9 mouse cellular contexts compared by ENCODE assay signal in genomic region chr11:83192001-83192400, GRCm38 (mm10). TPM values are rescaled to one million over a fixed set of nuclear protein-coding genes. Genes with fewer than 3 reads are reported as not detected.
A peak's percentile ranks its signal among the peaks of the same experiment; 100 is the strongest.
DNase-seq lines count a peak whose midpoint lies in the region; ATAC-seq and TF ChIP-seq lines count a peak whose summit lies in the region.
"Had no signal": no experiment of that assay in that cellular context is flagged by ENCODE, and none has a peak within 500 bp of the region (broad histone marks: within the 10 kb centered on the region; RNA-seq: fewer than 3 reads in every experiment).

No protein-coding gene starts in this region.

- ATAC-seq in limb, embryonic 13.5 days (ENCODE audit: low FRiP score, low read depth) = no peak
- ATAC-seq in limb, embryonic 14.5 days (ENCODE audit: low FRiP score, low read depth) = no peak; the same call in 1 of the 2 replicates

- H3K27me3 ChIP-seq in limb, embryonic 13.5 days = no peaks in the 10 kb centered on the region
- H3K27me3 ChIP-seq in limb, embryonic 10.5 days (ENCODE audit: low read depth, poor library complexity, severe bottlenecking) = no peaks in the 10 kb centered on the region
- no peaks in the 10 kb centered on the region for H3K27me3 ChIP-seq in limb, embryonic 14.5 days (ENCODE audit: control insufficient read depth, insufficient read depth, low read length)

- H3K4me1 ChIP-seq in limb, embryonic 13.5 days = no peaks in the 10 kb centered on the region
- no peaks in the 10 kb centered on the region for H3K4me1 ChIP-seq in limb, embryonic 10.5 days
- peaks cover 5% of the 10 kb centered on the region; the same call in 1 of the 2 replicates for H3K4me1 ChIP-seq in bone marrow, adult 2 months (ENCODE audit: control insufficient read depth, insufficient read depth, low read length)
- no peaks in the 10 kb centered on the region for H3K4me1 ChIP-seq in limb, embryonic 14.5 days (ENCODE audit: control insufficient read depth, insufficient read depth, low read length)

- no peak overlapping the region for H3K27ac ChIP-seq in limb, embryonic 13.5 days
- H3K27ac ChIP-seq in limb, embryonic 10.5 days = no peak overlapping the region
- H3K27ac ChIP-seq in bone marrow, adult 2 months (ENCODE audit: control insufficient read depth, insufficient read depth, low read depth, low read length, poor library complexity) = peak overlapping the region; percentile 69; the same call in 1 of the 2 replicates
- H3K27ac ChIP-seq in limb, embryonic 14.5 days (replicated peaks; ENCODE audit: low read depth, low read length) = no peak overlapping the region

- no peaks in the 10 kb centered on the region for H3K36me3 ChIP-seq in limb, embryonic 13.5 days
- H3K36me3 ChIP-seq in limb, embryonic 10.5 days = no peaks in the 10 kb centered on the region
- H3K36me3 ChIP-seq in limb, embryonic 14.5 days (ENCODE audit: control insufficient read depth, insufficient read depth, low read length) = no peaks in the 10 kb centered on the region

- TF ChIP-seq POLR2A in bone marrow, adult 2 months (IDR thresholded peaks at IDR 0.05; ENCODE audit: borderline replicate concordance, control insufficient read depth, low read depth, low read length) = no peak
- no peak for TF ChIP-seq POLR2A in limb, embryonic 14.5 days (IDR thresholded peaks at IDR 0.05; ENCODE audit: borderline replicate concordance, extremely low read depth, insufficient read depth, insufficient read length)

- no peak for TF ChIP-seq CTCF in bone marrow, adult 2 months (IDR thresholded peaks at IDR 0.05; ENCODE audit: control insufficient read depth, insufficient read depth, low read length)

- 53% methylated on average over 3 of the region's 3 CpGs for WGBS in limb, embryonic 13.5 days
- WGBS in limb, embryonic 10.5 days = 68% methylated on average over 3 of the region's 3 CpGs
- WGBS in bone marrow, adult 2 months = 6% methylated on average over 3 of the region's 3 CpGs
- WGBS in limb, embryonic 14.5 days = 39% methylated on average over 3 of the region's 3 CpGs

- peak overlapping the region; percentile 22; the same call in 1 of the 2 replicates for H3K4me2 ChIP-seq in limb, embryonic 13.5 days (replicated peaks)
- H3K4me2 ChIP-seq in limb, embryonic 14.5 days (replicated peaks; ENCODE audit: low read depth, low read length, severe bottlenecking) = no peak overlapping the region

- no peak overlapping the region for H3K4me3 ChIP-seq in limb, embryonic 13.5 days
- H3K4me3 ChIP-seq in limb, embryonic 10.5 days = no peak overlapping the region
- H3K4me3 ChIP-seq in bone marrow, adult 2 months (replicated peaks; ENCODE audit: control insufficient read depth, low read depth, low read length) = peak overlapping the region; percentile 69
- no peak overlapping the region for H3K4me3 ChIP-seq in limb, embryonic 14.5 days (replicated peaks; ENCODE audit: low read length)

- H3K9me3 ChIP-seq in limb, embryonic 13.5 days = no peaks in the 10 kb centered on the region
- H3K9me3 ChIP-seq in limb, embryonic 10.5 days (replicated peaks) = no peaks in the 10 kb centered on the region
- H3K9me3 ChIP-seq in limb, embryonic 14.5 days (ENCODE audit: control insufficient read depth, low read length) = no peaks in the 10 kb centered on the region

- DNase-seq in limb, embryonic 10.5 days (ENCODE audit: low spot score) = no peak
- peak; percentile 29 for DNase-seq in heart, adult 8-10 months (ENCODE audit: low spot score)
- peak; percentile 43 for DNase-seq in limb, embryonic 14.5 days (ENCODE audit: low spot score)
- peak; percentile 61 for DNase-seq in retina, embryonic 14.5 days (ENCODE audit: low spot score)
- no peak for DNase-seq in ovary, postnatal 14 days (ENCODE audit: low spot score)
- DNase-seq in left cerebral cortex, adult 8-10 months (ENCODE audit: low spot score in 2 of 2) = no peak

- H3K9ac ChIP-seq in limb, embryonic 13.5 days = no peak overlapping the region
- no peak overlapping the region for H3K9ac ChIP-seq in limb, embryonic 14.5 days (ENCODE audit: low read depth, low read length, severe bottlenecking)

RNA-seq across cellular contexts. Expression of gene Slfn3, which starts 0.9 kb away (rescaled TPM):
- polyA plus RNA-seq in limb, embryonic 13.5 days (2015; fragmentation: Nextera tagmentation; extraction: Ambion mirVana) = 0.65 and 0.68 TPM in 2 replicates
- polyA plus RNA-seq in limb, embryonic 10.5 days (2016; fragmentation: Nextera tagmentation; extraction: Ambion mirVana) = 0.19 and 0.29 TPM in 2 replicates
- 4.0 and 6.4 TPM in 2 replicates for polyA plus RNA-seq in bone marrow, adult 2 months (2011; ENCODE audit: insufficient read depth, insufficient read length, low replicate concordance, missing spikeins)
- 1 to 10 TPM; 1.9 to 2.8 (median 2.2) TPM for total RNA-seq in heart, adult 8-10 months (2022)
- polyA plus RNA-seq in limb, embryonic 14.5 days (2012; rRNA removed) = 0.64 and 0.87 TPM in 2 replicates
- polyA plus RNA-seq in limb, embryonic 14.5 days (2014; fragmentation: Nextera tagmentation; extraction: Ambion mirVana) = 0.57 and 0.89 TPM in 2 replicates
- total RNA-seq in left cerebral cortex, adult 8-10 months (2022) = under 1 TPM; 0.35 to 0.59 (median 0.38) TPM

RNA-seq across cellular contexts. Expression of gene Slfn4, which starts 17.0 kb away (rescaled TPM):
- polyA plus RNA-seq in limb, embryonic 13.5 days (2015; fragmentation: Nextera tagmentation; extraction: Ambion mirVana) = 0.17 and 0.29 TPM in 2 replicates
- not detected in 2 replicates for polyA plus RNA-seq in limb, embryonic 10.5 days (2016; fragmentation: Nextera tagmentation; extraction: Ambion mirVana)
- polyA plus RNA-seq in bone marrow, adult 2 months (2011; ENCODE audit: insufficient read depth, insufficient read length, low replicate concordance, missing spikeins) = 20.7 and 100.0 TPM in 2 replicates
- total RNA-seq in heart, adult 8-10 months (2022) = under 1 TPM; 0.08 to 0.72 (median 0.09) TPM
- 0.18 and 0.46 TPM in 2 replicates for polyA plus RNA-seq in limb, embryonic 14.5 days (2012; rRNA removed)
- 0.04 and 0.11 TPM in 2 replicates for polyA plus RNA-seq in limb, embryonic 14.5 days (2014; fragmentation: Nextera tagmentation; extraction: Ambion mirVana)
- not detected for total RNA-seq in left cerebral cortex, adult 8-10 months (2022)
- polyA plus RNA-seq: limb, embryonic 11.5 days had no signal

Comparison
In these comparisons a context has a peak if more than half of its experiments do, and no peak if none do; other contexts are left out.
1. DNase-seq: peak in heart, adult 8-10 months (single experiment), limb, embryonic 14.5 days (single experiment) and retina, embryonic 14.5 days (single experiment); none in limb, embryonic 10.5 days (single experiment), ovary, postnatal 14 days (single experiment) and left cerebral cortex, adult 8-10 months (0 of 2).
2. RNA of gene Slfn4, which starts 17.0 kb away (polyA plus RNA-seq): 20.7 to 100.0 TPM in bone marrow, adult 2 months; 0.17 to 0.29 TPM in limb, embryonic 13.5 days, 0.04 to 0.46 TPM in limb, embryonic 14.5 days and not detected in limb, embryonic 10.5 days; every median in the first group is over 10 times any median in the second.